Mouse (Mus musculus): ENCODE measurements around the gene Fam227a. TPM values are rescaled to one million over a fixed set of nuclear protein-coding genes. Genes with fewer than 3 reads are reported as not detected.

The Fam227a gene
- polyA plus RNA-seq, 1 experiment from 2014 or later = 2.5 TPM

- Histone ChIP-seq H3K27me3 (ENCODE audit: poor library complexity, severe bottlenecking) (no peaks in the 10 kb centered on the region), H3K4me1 (no peaks in the 10 kb centered on the region), H3K4me3 (no peak overlapping the region), H3K27ac (no peak overlapping the region), H3K9me3 (no peaks in the 10 kb centered on the region), H3K36me3 (replicated peaks) (peaks cover 45% of the 10 kb centered on the region)
- DNase-seq (ENCODE audit: extremely low spot score, low spot score) = no peak
- WGBS = 87% methylated on average over 12 of the region's 12 CpGs
These were observed 17.5 kb downstream of the Fam227a start for GRCm38 (mm10) chr15:79641135-79641817.

- WGBS = 83% methylated on average over 2 of the region's 2 CpGs
- Histone ChIP-seq H3K36me3 (replicated peaks) (peaks cover 83% of the 10 kb centered on the region), H3K4me1 (no peaks in the 10 kb centered on the region), H3K27me3 (ENCODE audit: poor library complexity, severe bottlenecking) (no peaks in the 10 kb centered on the region), H3K4me3 (no peak overlapping the region), H3K27ac (no peak overlapping the region), H3K9me3 (no peaks in the 10 kb centered on the region)
- no peak for DNase-seq (ENCODE audit: extremely low spot score, low spot score)
These were observed 28.3 kb downstream of the Fam227a start for GRCm38 (mm10) chr15:79630471-79630870.

GRCm38 (mm10) chr15:79619770-79620414 is 38.9 kb downstream of the Fam227a start:
- no peak overlapping the region for H3K27ac ChIP-seq
- H3K36me3 ChIP-seq (replicated peaks) = peaks cover 84% of the 10 kb centered on the region
- no peaks in the 10 kb centered on the region for H3K9me3 ChIP-seq
- 86% methylated on average over 11 of the region's 11 CpGs for WGBS
- DNase-seq (ENCODE audit: extremely low spot score, low spot score) = no peak
- H3K4me3 ChIP-seq = no peak overlapping the region
- H3K4me1 ChIP-seq = no peaks in the 10 kb centered on the region
- H3K27me3 ChIP-seq (ENCODE audit: poor library complexity, severe bottlenecking) = no peaks in the 10 kb centered on the region

- DNase-seq (ENCODE audit: extremely low spot score, low spot score) = no peak
- Histone ChIP-seq H3K4me3 (no peak overlapping the region), H3K27ac (no peak overlapping the region), H3K27me3 (ENCODE audit: poor library complexity, severe bottlenecking) (no peaks in the 10 kb centered on the region), H3K9me3 (no peaks in the 10 kb centered on the region), H3K36me3 (replicated peaks) (peaks cover 79% of the 10 kb centered on the region), H3K4me1 (no peaks in the 10 kb centered on the region)
- WGBS = 90% methylated on average over 7 of the region's 7 CpGs
These were observed 40.3 kb downstream of the Fam227a start for GRCm38 (mm10) chr15:79618456-79618855.

GRCm38 (mm10) chr15:79617135-79617534 is 41.6 kb downstream of the Fam227a start:
- DNase-seq (ENCODE audit: extremely low spot score, low spot score) = no peak
- Histone ChIP-seq H3K4me1 (no peaks in the 10 kb centered on the region), H3K36me3 (replicated peaks) (peaks cover 79% of the 10 kb centered on the region), H3K27me3 (ENCODE audit: poor library complexity, severe bottlenecking) (no peaks in the 10 kb centered on the region), H3K4me3 (no peak overlapping the region), H3K27ac (no peak overlapping the region), H3K9me3 (no peaks in the 10 kb centered on the region)
- WGBS = 81% methylated on average over 11 of the region's 11 CpGs

GRCm38 (mm10) chr15:79616729-79617128 is 42.0 kb downstream of the Fam227a start:
- no peaks in the 10 kb centered on the region for H3K27me3 ChIP-seq (ENCODE audit: poor library complexity, severe bottlenecking)
- no peaks in the 10 kb centered on the region for H3K4me1 ChIP-seq
- 83% methylated on average over 5 of the region's 5 CpGs for whole genome bisulfite sequencing
- peaks cover 77% of the 10 kb centered on the region for H3K36me3 ChIP-seq (replicated peaks)
- no peak overlapping the region for H3K4me3 ChIP-seq
- no peak overlapping the region for H3K27ac ChIP-seq
- no peak for DNase-seq (ENCODE audit: extremely low spot score, low spot score)
- H3K9me3 ChIP-seq = no peaks in the 10 kb centered on the region

GRCm38 (mm10) chr15:79615501-79615900 is 43.3 kb downstream of the Fam227a start:
- no peak for DNase-seq (ENCODE audit: extremely low spot score, low spot score)
- H3K9me3 ChIP-seq = peaks cover 2% of the 10 kb centered on the region; the same call in 1 of the 2 replicates
- H3K4me1 ChIP-seq = no peaks in the 10 kb centered on the region
- no peak overlapping the region for H3K4me3 ChIP-seq
- H3K27me3 ChIP-seq (ENCODE audit: poor library complexity, severe bottlenecking) = no peaks in the 10 kb centered on the region
- H3K27ac ChIP-seq = no peak overlapping the region
- WGBS = 88% methylated on average over 7 of the region's 7 CpGs
- H3K36me3 ChIP-seq (replicated peaks) = peaks cover 74% of the 10 kb centered on the region

GRCm38 (mm10) chr15:79609226-79609625 is 49.5 kb downstream of the Fam227a start:
- DNase-seq (ENCODE audit: extremely low spot score, low spot score) = no peak
- 92% methylated on average over 2 of the region's 2 CpGs for WGBS
- no peak overlapping the region for H3K27ac ChIP-seq
- peaks cover 18% of the 10 kb centered on the region for H3K27me3 ChIP-seq (ENCODE audit: poor library complexity, severe bottlenecking)
- no peak overlapping the region for H3K4me3 ChIP-seq
- H3K4me1 ChIP-seq = peaks cover 11% of the 10 kb centered on the region
- peaks cover 11% of the 10 kb centered on the region for H3K9me3 ChIP-seq
- H3K36me3 ChIP-seq (replicated peaks) = peaks cover 27% of the 10 kb centered on the region

- H3K27me3 ChIP-seq (ENCODE audit: poor library complexity, severe bottlenecking) = peaks cover 27% of the 10 kb centered on the region
- peaks cover 11% of the 10 kb centered on the region for H3K4me1 ChIP-seq
- H3K36me3 ChIP-seq (replicated peaks) = peaks cover 23% of the 10 kb centered on the region
- H3K4me3 ChIP-seq = no peak overlapping the region
- DNase-seq (ENCODE audit: extremely low spot score, low spot score) = no peak
- H3K27ac ChIP-seq = no peak overlapping the region
- 87% methylated on average over 7 of the region's 7 CpGs for WGBS
- peaks cover 11% of the 10 kb centered on the region for H3K9me3 ChIP-seq
These were observed 50.5 kb downstream of the Fam227a start for GRCm38 (mm10) chr15:79608214-79608613.

GRCm38 (mm10) chr15:79607757-79608156 is 51.0 kb downstream of the Fam227a start:
- Histone ChIP-seq H3K4me1 (peaks cover 11% of the 10 kb centered on the region), H3K9me3 (peaks cover 11% of the 10 kb centered on the region), H3K4me3 (no peak overlapping the region), H3K36me3 (replicated peaks) (peaks cover 20% of the 10 kb centered on the region), H3K27me3 (ENCODE audit: poor library complexity, severe bottlenecking) (peaks cover 32% of the 10 kb centered on the region), H3K27ac (no peak overlapping the region)
- 62% methylated on average over 2 of the region's 2 CpGs for WGBS
- no peak for DNase-seq (ENCODE audit: extremely low spot score, low spot score)

GRCm38 (mm10) chr15:79606161-79606560 is 52.6 kb downstream of the Fam227a start:
- no peak for DNase-seq (ENCODE audit: extremely low spot score, low spot score)
- Histone ChIP-seq H3K27ac (no peak overlapping the region), H3K4me1 (peaks cover 11% of the 10 kb centered on the region), H3K27me3 (ENCODE audit: poor library complexity, severe bottlenecking) (peaks cover 32% of the 10 kb centered on the region), H3K9me3 (peaks cover 11% of the 10 kb centered on the region), H3K4me3 (no peak overlapping the region), H3K36me3 (replicated peaks) (peaks cover 11% of the 10 kb centered on the region)
- 90% methylated on average over 12 of the region's 12 CpGs for WGBS

- peak; percentile 64 for DNase-seq (ENCODE audit: extremely low spot score, low spot score)
- WGBS = 12% methylated on average over 37 of the region's 37 CpGs
- H3K27me3 ChIP-seq (ENCODE audit: poor library complexity, severe bottlenecking) = peaks cover 32% of the 10 kb centered on the region
- peak within 1 kb of the TSS; percentile 45 for H3K4me3 ChIP-seq
- peaks cover 11% of the 10 kb centered on the region for H3K4me1 ChIP-seq
- H3K9me3 ChIP-seq = peaks cover 6% of the 10 kb centered on the region
- H3K27ac ChIP-seq = peak within 1 kb of the TSS; percentile 51; the same call in 1 of the 2 replicates
- 0 out of 2 replicates have a peak, but pooled peaks cover 2% of the 10 kb centered on the region for H3K36me3 ChIP-seq (replicated peaks)
These were observed 53.6 kb downstream of the Fam227a start, which contains the start of gene Dmc1 for GRCm38 (mm10) chr15:79604990-79605665. Gene Dmc1 (minus strand): TSS chr15:79605109.

- H3K27me3 ChIP-seq (ENCODE audit: poor library complexity, severe bottlenecking) = peaks cover 23% of the 10 kb centered on the region
- no peak for DNase-seq (ENCODE audit: extremely low spot score, low spot score)
- peaks cover 4% of the 10 kb centered on the region for H3K9me3 ChIP-seq
- H3K4me3 ChIP-seq = no peak overlapping the region
- 0 out of 2 replicates have a peak, but pooled peaks cover 2% of the 10 kb centered on the region for H3K36me3 ChIP-seq (replicated peaks)
- H3K27ac ChIP-seq = no peak overlapping the region
- WGBS = 86% methylated on average over 2 of the region's 2 CpGs
- peaks cover 9% of the 10 kb centered on the region for H3K4me1 ChIP-seq
These were observed 58.6 kb downstream of the Fam227a start for GRCm38 (mm10) chr15:79600176-79600575.

Measured in forebrain, embryonic 10.5 days (tissue).